Mouse (Mus musculus) heart, embryonic 15.5 days (tissue): ENCODE measurements around the gene Snrpb. TPM values are rescaled to one million over a fixed set of nuclear protein-coding genes. Genes with fewer than 3 reads are reported as not detected.

Source experiments
- ATAC-seq: fragments of 200-750 bp; cut with Nextera tagmentation; replicated peaks from 2 replicates; pipeline ENCODE4 v1.8.0; 2017; ENCODE audit warnings: low read depth, moderate TSS enrichment; ENCODE audit not compliant: insufficient number of reproducible peaks, insufficient read depth, low FRiP score
- H3K27ac ChIP-seq: fragments of 300-500 bp; sonication (generic); 2 replicates; pipeline ENCODE4 v1.5.1; 2015; ENCODE audit warnings: mild to moderate bottlenecking, inconsistent platforms
- H3K27me3 ChIP-seq: fragments of 300-500 bp; sonication (generic); 2 replicates; pipeline ENCODE4 v1.6.1; 2015; ENCODE audit warnings: inconsistent platforms
- H3K36me3 ChIP-seq: fragments of 300-500 bp; sonication (generic); 2 replicates; pipeline ENCODE4 v1.6.1; 2015; ENCODE audit warnings: mild to moderate bottlenecking, inconsistent platforms
- H3K4me1 ChIP-seq: fragments of 300-500 bp; sonication (generic); replicated peaks from 2 replicates; pipeline ENCODE4 v1.6.1; 2015; ENCODE audit warnings: inconsistent platforms
- H3K4me2 ChIP-seq: fragments of 300-500 bp; sonication (generic); 2 replicates; pipeline ENCODE4 v1.6.1; 2015; ENCODE audit warnings: inconsistent platforms, mild to moderate bottlenecking, moderate library complexity
- H3K4me3 ChIP-seq: fragments of 300-500 bp; sonication (generic); 2 replicates; pipeline ENCODE4 v1.5.1; 2015; ENCODE audit warnings: mild to moderate bottlenecking, inconsistent platforms
- H3K9ac ChIP-seq: fragments of 300-500 bp; sonication (generic); 2 replicates; pipeline ENCODE4 v1.6.1; 2015; ENCODE audit warnings: mild to moderate bottlenecking, inconsistent platforms
- H3K9me3 ChIP-seq: fragments of 300-500 bp; sonication (generic); replicated peaks from 2 replicates; pipeline ENCODE4 v1.6.1; 2016; ENCODE audit warnings: inconsistent platforms
- WGBS: fragments of 180-500 bp; shearing (Covaris S2); methylation state at CpG from one replicate; pipeline ENCODE4 v1.1.7; 2015; ENCODE audit warnings: mixed read lengths; 5-methylcytosine and 5-hydroxymethylcytosine counted together
- polyA plus RNA-seq: library from polyadenylated mRNA; unstranded; fragments of >200 nt; fragmentation: Nextera tagmentation; extraction: Ambion mirVana; gene quantifications from 2 replicates; pipeline ENCODE4 v1.2.1, GENCODE M21; 2015

Snrpb gene
- polyA plus RNA-seq, 1 experiment from 2014 or later, result 361 TPM

DNA sequence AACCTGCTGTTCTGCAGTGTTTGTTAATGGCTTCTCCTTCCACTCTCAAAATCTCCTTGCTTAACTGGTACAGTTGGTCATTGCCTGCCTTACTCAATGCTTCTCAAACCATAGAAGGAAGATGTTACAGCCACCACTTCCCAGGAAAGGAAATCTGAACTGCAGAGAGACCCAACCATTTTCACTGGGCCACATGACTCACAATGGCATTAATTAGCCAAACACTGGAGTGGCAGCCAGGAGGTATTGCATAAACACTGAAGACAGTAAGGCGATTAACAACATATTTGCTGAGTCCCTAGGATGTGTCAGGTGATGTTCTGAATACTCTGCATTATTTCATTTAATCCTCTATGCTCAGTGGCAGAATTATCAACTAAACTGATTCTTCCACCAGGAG, 53.1 kb downstream of the Snrpb start:
- WGBS, result 69% methylated on average over 1 of the region's 1 CpGs
- H3K4me2 ChIP-seq, result no peak overlapping the region
- H3K4me1 ChIP-seq, result no peaks in the 10 kb centered on the region
- no peak overlapping the region for H3K27ac ChIP-seq
- H3K36me3 ChIP-seq, result no peaks in the 10 kb centered on the region
- H3K27me3 ChIP-seq, result no peaks in the 10 kb centered on the region
- no peak for ATAC-seq
- H3K9me3 ChIP-seq, result no peaks in the 10 kb centered on the region
- H3K4me3 ChIP-seq, result no peak overlapping the region
- no peak overlapping the region for H3K9ac ChIP-seq

DNA sequence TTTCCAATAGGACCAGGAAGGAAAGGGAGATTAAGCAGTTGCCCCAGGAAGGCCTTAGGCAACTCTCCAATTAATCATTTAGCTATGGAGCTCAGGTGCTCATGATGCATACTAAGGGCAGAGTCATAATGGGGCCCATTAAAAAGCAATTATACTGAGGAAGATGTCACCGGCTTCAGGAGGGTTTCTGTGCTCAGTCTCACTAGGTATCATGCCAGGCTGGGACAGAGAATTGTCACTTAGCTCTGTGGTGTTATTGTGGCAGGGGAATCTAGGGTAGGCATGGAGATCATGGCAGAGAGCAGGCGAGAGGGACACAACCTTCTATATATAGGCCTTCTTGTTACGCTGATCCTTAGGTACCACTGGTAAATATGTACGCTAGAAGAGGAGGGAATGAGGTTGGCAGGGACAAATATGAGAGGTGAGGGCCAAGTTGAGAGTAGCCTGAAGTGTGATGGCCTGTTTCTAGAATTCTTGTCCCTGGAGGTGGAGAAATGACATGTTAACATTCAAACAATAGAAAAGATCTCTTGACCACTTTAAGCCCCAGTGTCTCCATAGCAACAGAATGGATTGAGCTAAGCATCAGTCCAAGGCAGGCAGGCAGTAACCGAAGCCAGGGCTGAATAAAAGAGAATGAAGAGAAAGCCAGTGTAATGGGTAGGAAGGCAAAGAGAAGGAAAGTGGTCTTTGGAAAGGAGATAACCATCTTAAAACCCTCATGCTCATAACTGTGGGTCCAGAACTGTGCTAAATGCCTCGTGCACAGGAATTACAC, 53.7 kb downstream of the Snrpb start:
- Histone ChIP-seq H3K9ac (no peak overlapping the region), H3K36me3 (no peaks in the 10 kb centered on the region), H3K9me3 (no peaks in the 10 kb centered on the region), H3K4me2 (no peak overlapping the region), H3K4me1 (no peaks in the 10 kb centered on the region), H3K27me3 (no peaks in the 10 kb centered on the region), H3K27ac (no peak overlapping the region), H3K4me3 (no peak overlapping the region)
- 72% methylated on average over 6 of the region's 6 CpGs for WGBS
- no peak for ATAC-seq

Other genes with a start within 250 kb of the Snrpb start
- gene Tgm3, start 167.1 kb downstream of the Snrpb start, polyA plus RNA-seq, result 0.04 TPM in 1 of 2 replicates, not detected in the other
- not detected in 2 replicates for gene Tgm6, start 67.0 kb downstream of the Snrpb start, polyA plus RNA-seq
- gene Tmc2, start 15.8 kb upstream of the Snrpb start, polyA plus RNA-seq, result not detected in 2 replicates
- gene Nop56, start 95.0 kb upstream of the Snrpb start, polyA plus RNA-seq, result 103 and 150 TPM in 2 replicates
- 288 and 290 TPM in 2 replicates for gene Idh3b, start 105.1 kb upstream of the Snrpb start, polyA plus RNA-seq
- 0.58 and 1.2 TPM in 2 replicates for gene Ebf4, start 115.8 kb upstream of the Snrpb start, polyA plus RNA-seq
- 30.8 and 49.7 TPM in 2 replicates for gene Cpxm1, start 218.2 kb upstream of the Snrpb start, polyA plus RNA-seq
- not detected in 2 replicates for gene Gm28372, start 225.8 kb upstream of the Snrpb start, polyA plus RNA-seq
- gene 1700020A23Rik, start 225.9 kb upstream of the Snrpb start, polyA plus RNA-seq, result not detected in 2 replicates
- not detected in 2 replicates for gene Tmem239, start 227.1 kb upstream of the Snrpb start, polyA plus RNA-seq
- gene Vps16, start 244.9 kb upstream of the Snrpb start, polyA plus RNA-seq, result 49.0 and 58.2 TPM in 2 replicates
- gene Pced1a, start 245.3 kb upstream of the Snrpb start, polyA plus RNA-seq, result 7.1 and 7.2 TPM in 2 replicates